In the genomic region with DNA sequence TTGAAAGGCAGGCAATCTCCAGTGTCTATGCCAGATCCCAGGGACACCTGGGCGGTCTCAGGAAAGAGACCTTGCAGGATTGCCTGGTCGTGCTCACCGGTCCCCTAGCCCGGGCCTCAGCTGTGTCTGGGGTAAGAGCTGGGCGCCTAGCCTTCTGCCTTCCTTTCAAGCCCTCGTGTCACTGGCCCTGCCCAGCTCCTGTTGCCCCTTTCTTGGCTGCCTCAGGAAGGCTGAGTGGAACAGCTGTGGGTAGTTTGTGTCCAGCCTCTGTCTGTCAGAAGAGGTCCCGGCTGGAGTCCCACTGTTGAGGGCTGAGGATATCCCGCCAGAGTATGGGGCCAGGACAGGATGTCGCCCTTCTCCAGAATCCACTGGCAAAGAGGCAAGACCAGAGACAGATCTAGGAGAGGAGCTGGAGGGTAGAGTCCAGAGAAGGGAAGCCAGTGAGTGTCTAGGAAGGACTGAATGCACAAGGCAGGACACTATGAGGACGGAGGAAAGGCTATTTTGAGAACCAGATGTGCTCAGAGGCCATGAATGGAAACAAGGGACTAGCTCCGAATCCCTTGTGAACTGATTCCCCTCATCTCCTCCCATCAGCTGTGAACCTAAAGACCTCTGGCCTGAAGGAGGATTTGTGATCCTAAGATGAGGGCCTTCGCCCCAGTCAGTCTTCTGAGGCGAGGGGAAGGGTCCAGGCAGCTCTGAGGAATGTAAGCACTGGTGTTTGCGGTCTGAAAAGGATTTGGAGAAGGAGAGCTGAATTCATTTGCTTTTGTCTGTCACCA, we compare ENCODE assay signal across 8 mouse cellular contexts. TPM values are rescaled to one million over a fixed set of nuclear protein-coding genes. Genes with fewer than 3 reads are reported as not detected.
DNase-seq lines count a peak whose midpoint lies in the region; ATAC-seq and TF ChIP-seq lines count a peak whose summit lies in the region.

No protein-coding gene starts in this region.

- peak overlapping the region; percentile 94 for H3K9ac ChIP-seq in forebrain, embryonic 13.5 days
- H3K9ac ChIP-seq in limb, embryonic 11.5 days (ENCODE audit: low read length) = no peak overlapping the region
- 0 out of 2 replicates have a peak overlapping the region, but pooled peaks have one; percentile 0 for H3K9ac ChIP-seq in stomach, embryonic 14.5 days (replicated peaks; ENCODE audit: low read depth, low read length)

- TF ChIP-seq POLR2A in lung, adult 2 months (IDR thresholded peaks at IDR 0.05; ENCODE audit: borderline replicate concordance, extremely low read depth, low read depth, low read length) = no peak

- peak overlapping the region; percentile 96 for H3K4me2 ChIP-seq in forebrain, embryonic 13.5 days
- peak overlapping the region; percentile 96; the same call in 1 of the 2 replicates for H3K4me2 ChIP-seq in limb, embryonic 11.5 days (ENCODE audit: low read depth, severe bottlenecking)
- peak overlapping the region; percentile 93 for H3K4me2 ChIP-seq in stomach, embryonic 14.5 days (replicated peaks; ENCODE audit: low read depth, low read length)

- H3K4me1 ChIP-seq in lung, adult 2 months (ENCODE audit: control insufficient read depth, insufficient read depth, low read length) = peaks cover 9% of the 10 kb centered on the region
- peaks cover 56% of the 10 kb centered on the region for H3K4me1 ChIP-seq in forebrain, embryonic 13.5 days
- peaks cover 42% of the 10 kb centered on the region for H3K4me1 ChIP-seq in limb, embryonic 11.5 days (ENCODE audit: control insufficient read depth, insufficient read depth, low read length)
- peaks cover 38% of the 10 kb centered on the region for H3K4me1 ChIP-seq in stomach, embryonic 14.5 days (ENCODE audit: control insufficient read depth, insufficient read depth, low read length)

- no peak for ATAC-seq in forebrain, embryonic 13.5 days
- no peak for ATAC-seq in limb, embryonic 11.5 days (ENCODE audit: insufficient number of reproducible peaks, low FRiP score, low TSS enrichment, low read depth)
- ATAC-seq in stomach, embryonic 14.5 days (ENCODE audit: insufficient number of reproducible peaks, insufficient read depth, low FRiP score, low read depth) = no peak
- ATAC-seq in megakaryocyte-erythroid progenitor cell, adult 5-6 weeks (replicated peaks; ENCODE audit: low FRiP score, low TSS enrichment, poor library complexity, severe bottlenecking) = no peak

- peaks cover 36% of the 10 kb centered on the region for H3K36me3 ChIP-seq in forebrain, embryonic 13.5 days (ENCODE audit: poor library complexity, severe bottlenecking)
- H3K36me3 ChIP-seq in limb, embryonic 11.5 days (ENCODE audit: control insufficient read depth, insufficient read depth, low read length) = no peaks in the 10 kb centered on the region
- H3K36me3 ChIP-seq in stomach, embryonic 14.5 days (ENCODE audit: control insufficient read depth, insufficient read depth, low read length) = no peaks in the 10 kb centered on the region; the same call in 1 of the 2 replicates

- 51% methylated on average over 14 of the region's 14 CpGs for WGBS in lung, adult 2 months
- 4% methylated on average over 14 of the region's 14 CpGs for WGBS in forebrain, embryonic 13.5 days
- 35% methylated on average over 14 of the region's 14 CpGs for WGBS in limb, embryonic 11.5 days
- 45% methylated on average over 14 of the region's 14 CpGs for WGBS in stomach, embryonic 14.5 days

- peak overlapping the region; percentile 74 for H3K4me3 ChIP-seq in lung, adult 2 months (replicated peaks; ENCODE audit: extremely low read depth, low read depth, low read length)
- H3K4me3 ChIP-seq in forebrain, embryonic 13.5 days = peak overlapping the region; percentile 82
- no peak overlapping the region for H3K4me3 ChIP-seq in limb, embryonic 11.5 days (ENCODE audit: low read depth, low read length)
- H3K4me3 ChIP-seq in stomach, embryonic 14.5 days (ENCODE audit: low read depth, low read length) = peak overlapping the region; percentile 3; the same call in 1 of the 2 replicates

- H3K9me3 ChIP-seq in forebrain, embryonic 13.5 days (replicated peaks) = no peaks in the 10 kb centered on the region
- H3K9me3 ChIP-seq in limb, embryonic 11.5 days (ENCODE audit: control insufficient read depth, low read length) = no peaks in the 10 kb centered on the region
- H3K9me3 ChIP-seq in stomach, embryonic 14.5 days (ENCODE audit: control insufficient read depth, low read depth, low read length) = no peaks in the 10 kb centered on the region

- H3K27ac ChIP-seq in forebrain, embryonic 13.5 days = peak overlapping the region; percentile 98
- H3K27ac ChIP-seq in limb, embryonic 11.5 days (replicated peaks; ENCODE audit: low read depth, low read length) = no peak overlapping the region
- peak overlapping the region; percentile 52; the same call in 1 of the 2 replicates for H3K27ac ChIP-seq in stomach, embryonic 14.5 days (ENCODE audit: low read length)

- no peak for DNase-seq in lung, adult 2 months
- DNase-seq in lung, postnatal 14 days = no peak
- DNase-seq in limb, embryonic 11.5 days (ENCODE audit: low spot score) = no peak
- DNase-seq in cerebellum, postnatal 14 days = no peak
- DNase-seq in adrenal gland, postnatal 25 days = no peak

- no peaks in the 10 kb centered on the region for H3K27me3 ChIP-seq in forebrain, embryonic 13.5 days
- H3K27me3 ChIP-seq in limb, embryonic 11.5 days (ENCODE audit: control insufficient read depth, insufficient read depth, low read length) = peaks cover 19% of the 10 kb centered on the region
- H3K27me3 ChIP-seq in stomach, embryonic 14.5 days (ENCODE audit: control insufficient read depth, insufficient read depth, low read length) = no peaks in the 10 kb centered on the region

- no peak for TF ChIP-seq CTCF in lung, adult 2 months (IDR thresholded peaks at IDR 0.05; ENCODE audit: insufficient read depth, low read length)

RNA-seq across cellular contexts. Expression of a gene that starts 2.9 kb away (rescaled TPM):
- 26.4 and 31.4 TPM in 2 replicates for polyA plus RNA-seq in lung, adult 2 months (2012; rRNA removed)
- 76.3 and 79.9 TPM in 2 replicates for polyA plus RNA-seq in forebrain, embryonic 13.5 days (2015; fragmentation: Nextera tagmentation; extraction: Ambion mirVana)
- polyA plus RNA-seq in limb, embryonic 11.5 days (2014; fragmentation: Nextera tagmentation; extraction: Ambion mirVana) = 7.9 and 8.8 TPM in 2 replicates
- polyA plus RNA-seq in stomach, embryonic 14.5 days (2014; fragmentation: Nextera tagmentation; extraction: Ambion mirVana) = 10.5 and 10.6 TPM in 2 replicates
- not detected in 2 replicates for total RNA-seq in megakaryocyte-erythroid progenitor cell, adult 5-6 weeks (2014; fragmentation: Nextera tagmentation)
- total RNA-seq in megakaryocyte-erythroid progenitor cell, adult 5-6 weeks (2017) = 0.84 TPM in 1 of 2 replicates, not detected in the other
- 8.7 and 9.3 TPM in 2 replicates for total RNA-seq in adrenal gland, postnatal 25 days (2021)

RNA-seq across cellular contexts. Expression of a gene that starts 25.3 kb away (rescaled TPM):
- polyA plus RNA-seq in lung, adult 2 months (2012; rRNA removed) = 15.1 TPM in 1 of 2 replicates, not detected in the other
- polyA plus RNA-seq in forebrain, embryonic 13.5 days (2015; fragmentation: Nextera tagmentation; extraction: Ambion mirVana) = 67.1 and 89.5 TPM in 2 replicates
- 796 and 836 TPM in 2 replicates for polyA plus RNA-seq in limb, embryonic 11.5 days (2014; fragmentation: Nextera tagmentation; extraction: Ambion mirVana)
- 30.7 and 44.1 TPM in 2 replicates for polyA plus RNA-seq in stomach, embryonic 14.5 days (2014; fragmentation: Nextera tagmentation; extraction: Ambion mirVana)
- total RNA-seq in megakaryocyte-erythroid progenitor cell, adult 5-6 weeks (2014; fragmentation: Nextera tagmentation) = 2.8 TPM in 1 of 2 replicates, not detected in the other
- 1.2 TPM in 1 of 2 replicates, not detected in the other for total RNA-seq in megakaryocyte-erythroid progenitor cell, adult 5-6 weeks (2017)
- not detected in 2 replicates for total RNA-seq in adrenal gland, postnatal 25 days (2021)

RNA-seq across cellular contexts. Expression of a gene that starts 26.2 kb away (rescaled TPM):
- polyA plus RNA-seq in lung, adult 2 months (2012; rRNA removed) = 7.2 and 8.3 TPM in 2 replicates
- 9.5 and 9.6 TPM in 2 replicates for polyA plus RNA-seq in forebrain, embryonic 13.5 days (2015; fragmentation: Nextera tagmentation; extraction: Ambion mirVana)
- not detected in 2 replicates for polyA plus RNA-seq in limb, embryonic 11.5 days (2014; fragmentation: Nextera tagmentation; extraction: Ambion mirVana)
- 0.10 and 0.27 TPM in 2 replicates for polyA plus RNA-seq in stomach, embryonic 14.5 days (2014; fragmentation: Nextera tagmentation; extraction: Ambion mirVana)
- total RNA-seq in megakaryocyte-erythroid progenitor cell, adult 5-6 weeks (2014; fragmentation: Nextera tagmentation) = not detected in 2 replicates
- total RNA-seq in megakaryocyte-erythroid progenitor cell, adult 5-6 weeks (2017) = not detected in 2 replicates
- 62.8 and 74.9 TPM in 2 replicates for total RNA-seq in adrenal gland, postnatal 25 days (2021)

RNA-seq across cellular contexts. Expression of a gene that starts 43.3 kb away (rescaled TPM):
- 28.3 and 29.7 TPM in 2 replicates for polyA plus RNA-seq in lung, adult 2 months (2012; rRNA removed)
- polyA plus RNA-seq in forebrain, embryonic 13.5 days (2015; fragmentation: Nextera tagmentation; extraction: Ambion mirVana) = 20.7 and 22.7 TPM in 2 replicates
- 17.2 and 19.5 TPM in 2 replicates for polyA plus RNA-seq in limb, embryonic 11.5 days (2014; fragmentation: Nextera tagmentation; extraction: Ambion mirVana)
- 17.9 and 20.0 TPM in 2 replicates for polyA plus RNA-seq in stomach, embryonic 14.5 days (2014; fragmentation: Nextera tagmentation; extraction: Ambion mirVana)
- 26.9 and 34.3 TPM in 2 replicates for total RNA-seq in megakaryocyte-erythroid progenitor cell, adult 5-6 weeks (2014; fragmentation: Nextera tagmentation)
- total RNA-seq in megakaryocyte-erythroid progenitor cell, adult 5-6 weeks (2017) = 4.1 and 10.0 TPM in 2 replicates
- 17.9 and 24.1 TPM in 2 replicates for total RNA-seq in adrenal gland, postnatal 25 days (2021)

RNA-seq across cellular contexts. Expression of a gene that starts 43.7 kb away (rescaled TPM):
- polyA plus RNA-seq in lung, adult 2 months (2012; rRNA removed) = 10.7 and 12.8 TPM in 2 replicates
- 61.8 and 63.0 TPM in 2 replicates for polyA plus RNA-seq in forebrain, embryonic 13.5 days (2015; fragmentation: Nextera tagmentation; extraction: Ambion mirVana)
- 51.7 and 67.0 TPM in 2 replicates for polyA plus RNA-seq in limb, embryonic 11.5 days (2014; fragmentation: Nextera tagmentation; extraction: Ambion mirVana)
- polyA plus RNA-seq in stomach, embryonic 14.5 days (2014; fragmentation: Nextera tagmentation; extraction: Ambion mirVana) = 31.9 and 35.4 TPM in 2 replicates
- 65.1 and 78.0 TPM in 2 replicates for total RNA-seq in megakaryocyte-erythroid progenitor cell, adult 5-6 weeks (2014; fragmentation: Nextera tagmentation)
- 60.4 and 61.7 TPM in 2 replicates for total RNA-seq in megakaryocyte-erythroid progenitor cell, adult 5-6 weeks (2017)
- total RNA-seq in adrenal gland, postnatal 25 days (2021) = 22.7 and 22.8 TPM in 2 replicates
